Mouse (Mus musculus) forebrain, embryonic 15.5 days (tissue): ENCODE measurements around the gene Ptprd. TPM values are rescaled to one million over a fixed set of nuclear protein-coding genes. Genes with fewer than 3 reads are reported as not detected.

ENCODE experiments used
- ATAC-seq: fragments of 200-750 bp; cut with Nextera tagmentation; replicated peaks from 2 replicates; pipeline ENCODE4 v1.8.0; 2017; ENCODE audit warnings: mild to moderate bottlenecking, moderate TSS enrichment, moderate library complexity
- H3K27ac ChIP-seq: fragments of 300-500 bp; sonication (generic); replicated peaks from 2 replicates; pipeline ENCODE4 v1.5.1; 2015; ENCODE audit warnings: mild to moderate bottlenecking, inconsistent platforms
- H3K27me3 ChIP-seq: fragments of 300-500 bp; sonication (generic); 2 replicates; pipeline ENCODE4 v1.6.1; 2015; ENCODE audit warnings: inconsistent platforms
- H3K36me3 ChIP-seq: fragments of 300-500 bp; sonication (generic); 2 replicates; pipeline ENCODE4 v1.6.1; 2015; ENCODE audit warnings: mild to moderate bottlenecking, inconsistent platforms
- H3K4me1 ChIP-seq: fragments of 300-500 bp; sonication (generic); 2 replicates; pipeline ENCODE4 v1.6.1; 2015; ENCODE audit warnings: inconsistent platforms
- H3K4me2 ChIP-seq: fragments of 300-500 bp; sonication (generic); replicated peaks from 2 replicates; pipeline ENCODE4 v1.6.1; 2015; ENCODE audit warnings: mild to moderate bottlenecking, inconsistent platforms
- H3K4me3 ChIP-seq: fragments of 300-500 bp; sonication (generic); 2 replicates; pipeline ENCODE4 v1.5.1; 2015; ENCODE audit warnings: mild to moderate bottlenecking, inconsistent platforms
- H3K9ac ChIP-seq: fragments of 300-500 bp; sonication (generic); replicated peaks from 2 replicates; pipeline ENCODE4 v1.6.1; 2015; ENCODE audit warnings: mild to moderate bottlenecking, inconsistent platforms
- H3K9me3 ChIP-seq: fragments of 300-500 bp; sonication (generic); 2 replicates; pipeline ENCODE4 v1.6.1; 2016; ENCODE audit warnings: inconsistent platforms
- WGBS: fragments of 180-500 bp; shearing (Covaris S2); methylation state at CpG from one replicate; pipeline ENCODE4 v1.1.7; 2015; ENCODE audit warnings: mixed read lengths; 5-methylcytosine and 5-hydroxymethylcytosine counted together
- polyA plus RNA-seq: library from polyadenylated mRNA; unstranded; fragments of >200 nt; fragmentation: Nextera tagmentation; extraction: Ambion mirVana; gene quantifications from 2 replicates; pipeline ENCODE4 v1.2.1, GENCODE M21; 2015

The Ptprd gene
- polyA plus RNA-seq, 1 experiment from 2014 or later: 124 TPM

- WGBS: 76% methylated on average over 3 of the region's 3 CpGs
- Histone ChIP-seq H3K27me3 (no peaks in the 10 kb centered on the region), H3K4me3 (no peak overlapping the region), H3K9ac (no peak overlapping the region), H3K36me3 (no peaks in the 10 kb centered on the region), H3K27ac (no peak overlapping the region), H3K4me1 (no peaks in the 10 kb centered on the region), H3K4me2 (no peak overlapping the region), H3K9me3 (no peaks in the 10 kb centered on the region)
- ATAC-seq: no peak
Measured at GRCm38 (mm10) chr4:76344059-76344458, 1867.7 kb downstream of the Ptprd start.

- Histone ChIP-seq H3K27ac (no peak overlapping the region), H3K27me3 (no peaks in the 10 kb centered on the region), H3K9me3 (no peaks in the 10 kb centered on the region), H3K4me3 (no peak overlapping the region), H3K36me3 (no peaks in the 10 kb centered on the region), H3K4me1 (no peaks in the 10 kb centered on the region), H3K9ac (no peak overlapping the region), H3K4me2 (no peak overlapping the region)
- 56% methylated on average over 1 of the region's 1 CpGs for WGBS
- no peak for ATAC-seq
Measured at GRCm38 (mm10) chr4:76337926-76338325, 1873.8 kb downstream of the Ptprd start.

- Histone ChIP-seq H3K9me3 (no peaks in the 10 kb centered on the region), H3K4me2 (peak overlapping the region; percentile 27), H3K9ac (no peak overlapping the region), H3K4me3 (no peak overlapping the region), H3K36me3 (no peaks in the 10 kb centered on the region), H3K27ac (peak overlapping the region; percentile 51; the same call in 1 of the 2 replicates), H3K27me3 (no peaks in the 10 kb centered on the region), H3K4me1 (peaks cover 27% of the 10 kb centered on the region)
- peak; percentile 30 for ATAC-seq
- 15% methylated on average over 11 of the region's 11 CpGs for WGBS
Measured at GRCm38 (mm10) chr4:76327346-76327745, 1884.4 kb downstream of the Ptprd start.

- Histone ChIP-seq H3K27me3 (no peaks in the 10 kb centered on the region), H3K4me3 (no peak overlapping the region), H3K9me3 (no peaks in the 10 kb centered on the region), H3K27ac (no peak overlapping the region), H3K36me3 (no peaks in the 10 kb centered on the region), H3K4me2 (no peak overlapping the region), H3K9ac (no peak overlapping the region), H3K4me1 (peaks cover 27% of the 10 kb centered on the region)
- no peak; the same call in 1 of the 2 replicates for ATAC-seq
- WGBS: 92% methylated on average over 3 of the region's 3 CpGs
Measured at GRCm38 (mm10) chr4:76325646-76326045, 1886.1 kb downstream of the Ptprd start.

- H3K9me3 ChIP-seq: no peaks in the 10 kb centered on the region
- H3K36me3 ChIP-seq: no peaks in the 10 kb centered on the region
- H3K27ac ChIP-seq: peak overlapping the region; percentile 62
- WGBS: 36% methylated on average over 10 of the region's 10 CpGs
- ATAC-seq: peak; percentile 58; the same call in 1 of the 2 replicates
- no peak overlapping the region for H3K4me3 ChIP-seq
- H3K9ac ChIP-seq: no peak overlapping the region
- no peak overlapping the region for H3K4me2 ChIP-seq
- H3K27me3 ChIP-seq: no peaks in the 10 kb centered on the region
- peaks cover 27% of the 10 kb centered on the region for H3K4me1 ChIP-seq
Measured at GRCm38 (mm10) chr4:76324928-76325327, 1886.8 kb downstream of the Ptprd start.

GRCm38 (mm10) chr4:76324509-76324908 lies 1887.3 kb downstream of the Ptprd start:
- Histone ChIP-seq H3K36me3 (no peaks in the 10 kb centered on the region), H3K9ac (no peak overlapping the region), H3K27me3 (no peaks in the 10 kb centered on the region), H3K27ac (peak overlapping the region; percentile 62), H3K4me1 (peaks cover 27% of the 10 kb centered on the region), H3K9me3 (no peaks in the 10 kb centered on the region), H3K4me3 (no peak overlapping the region), H3K4me2 (no peak overlapping the region)
- 33% methylated on average over 5 of the region's 5 CpGs for WGBS
- peak; percentile 72 for ATAC-seq

GRCm38 (mm10) chr4:76319874-76320273 lies 1891.9 kb downstream of the Ptprd start:
- Histone ChIP-seq H3K4me1 (peaks cover 12% of the 10 kb centered on the region), H3K36me3 (no peaks in the 10 kb centered on the region), H3K4me3 (no peak overlapping the region), H3K4me2 (no peak overlapping the region), H3K9ac (no peak overlapping the region), H3K27me3 (no peaks in the 10 kb centered on the region), H3K27ac (no peak overlapping the region), H3K9me3 (no peaks in the 10 kb centered on the region)
- WGBS: 76% methylated on average over 4 of the region's 4 CpGs
- ATAC-seq: no peak

- no peak overlapping the region for H3K4me3 ChIP-seq
- H3K27me3 ChIP-seq: no peaks in the 10 kb centered on the region
- no peak overlapping the region for H3K4me2 ChIP-seq
- no peak for ATAC-seq
- 96% methylated on average over 2 of the region's 2 CpGs for WGBS
- no peak overlapping the region for H3K9ac ChIP-seq
- no peaks in the 10 kb centered on the region for H3K36me3 ChIP-seq
- H3K9me3 ChIP-seq: no peaks in the 10 kb centered on the region
- H3K4me1 ChIP-seq: no peaks in the 10 kb centered on the region
- no peak overlapping the region for H3K27ac ChIP-seq
Measured at GRCm38 (mm10) chr4:76315977-76316376, 1895.8 kb downstream of the Ptprd start.

GRCm38 (mm10) chr4:76313749-76314148 lies 1898.0 kb downstream of the Ptprd start:
- Histone ChIP-seq H3K4me1 (no peaks in the 10 kb centered on the region), H3K36me3 (no peaks in the 10 kb centered on the region), H3K27me3 (no peaks in the 10 kb centered on the region), H3K27ac (no peak overlapping the region), H3K9me3 (no peaks in the 10 kb centered on the region), H3K4me2 (no peak overlapping the region), H3K4me3 (no peak overlapping the region), H3K9ac (no peak overlapping the region)
- WGBS: 70% methylated on average over 3 of the region's 3 CpGs
- 0 out of 2 replicates have a peak, but pooled peaks have one; percentile 58 for ATAC-seq

GRCm38 (mm10) chr4:76312593-76312992 lies 1899.2 kb downstream of the Ptprd start:
- 91% methylated on average over 3 of the region's 3 CpGs for WGBS
- no peak overlapping the region for H3K4me2 ChIP-seq
- H3K36me3 ChIP-seq: no peaks in the 10 kb centered on the region
- H3K27ac ChIP-seq: no peak overlapping the region
- no peaks in the 10 kb centered on the region for H3K9me3 ChIP-seq
- no peak for ATAC-seq
- H3K4me1 ChIP-seq: no peaks in the 10 kb centered on the region
- no peak overlapping the region for H3K4me3 ChIP-seq
- H3K9ac ChIP-seq: no peak overlapping the region
- H3K27me3 ChIP-seq: no peaks in the 10 kb centered on the region

- no peak overlapping the region for H3K4me2 ChIP-seq
- no peaks in the 10 kb centered on the region for H3K36me3 ChIP-seq
- 83% methylated on average over 5 of the region's 5 CpGs for WGBS
- no peaks in the 10 kb centered on the region for H3K27me3 ChIP-seq
- H3K4me3 ChIP-seq: no peak overlapping the region
- no peak for ATAC-seq
- H3K9ac ChIP-seq: no peak overlapping the region
- H3K9me3 ChIP-seq: no peaks in the 10 kb centered on the region
- no peaks in the 10 kb centered on the region for H3K4me1 ChIP-seq
- no peak overlapping the region for H3K27ac ChIP-seq
Measured at GRCm38 (mm10) chr4:76305987-76306386, 1905.8 kb downstream of the Ptprd start.

- Histone ChIP-seq H3K36me3 (no peaks in the 10 kb centered on the region), H3K9me3 (no peaks in the 10 kb centered on the region), H3K9ac (no peak overlapping the region), H3K4me1 (peaks cover 5% of the 10 kb centered on the region; the same call in 1 of the 2 replicates), H3K27me3 (no peaks in the 10 kb centered on the region), H3K4me3 (no peak overlapping the region), H3K4me2 (no peak overlapping the region), H3K27ac (no peak overlapping the region)
- no peak for ATAC-seq
- 76% methylated on average over 3 of the region's 3 CpGs for WGBS
Measured at GRCm38 (mm10) chr4:76297375-76297774, 1914.4 kb downstream of the Ptprd start.

GRCm38 (mm10) chr4:76292733-76293357 lies 1918.9 kb downstream of the Ptprd start:
- Histone ChIP-seq H3K27me3 (no peaks in the 10 kb centered on the region), H3K36me3 (no peaks in the 10 kb centered on the region), H3K4me2 (no peak overlapping the region), H3K9ac (no peak overlapping the region), H3K9me3 (no peaks in the 10 kb centered on the region), H3K4me3 (no peak overlapping the region), H3K4me1 (peaks cover 5% of the 10 kb centered on the region; the same call in 1 of the 2 replicates), H3K27ac (no peak overlapping the region)
- WGBS: 70% methylated on average over 8 of the region's 8 CpGs
- no peak for ATAC-seq
